Mouse (Mus musculus): ENCODE data around the gene Tmbim7.
"Not testable (repeated sequence)": the region's sequence is repeated elsewhere in the genome, so short reads cannot be mapped to it uniquely, and the experiment has no call there.

The Tmbim7 gene

GRCm38 (mm10) chr5:3650881-3651280 is at the start of gene Tmbim7:
Tmbim7 (plus strand) TSS chr5:3651181.
- Histone ChIP-seq H3K4me1 (replicated peaks; ENCODE audit: low read depth, low read length) (peaks cover 12% of the 10 kb centered on the region), H3K4me3 (replicated peaks; ENCODE audit: low read length) (no peak within 1 kb of the TSS), H3K36me3 (ENCODE audit: insufficient read depth, low read length) (no peaks in the 10 kb centered on the region), H3K27me3 (ENCODE audit: insufficient read depth, low read length) (no peaks in the 10 kb centered on the region), H3K9me3 (ENCODE audit: low read length) (peaks cover 22% of the 10 kb centered on the region)
- TF ChIP-seq CTCF (conservative IDR thresholded peaks at IDR 0.05; ENCODE audit: low read length) (no peak), NANOG (IDR thresholded peaks at IDR 0.05; ENCODE audit: borderline replicate concordance, low read length) (no peak)

GRCm38 (mm10) chr5:3607114-3607513 is 43.9 kb upstream of the Tmbim7 start:
- Histone ChIP-seq H3K9me3 (ENCODE audit: low read length) (no peaks in the 10 kb centered on the region), H3K36me3 (ENCODE audit: insufficient read depth, low read length) (peaks cover 55% of the 10 kb centered on the region), H3K4me3 (replicated peaks; ENCODE audit: low read length) (no peak overlapping the region), H3K4me1 (replicated peaks; ENCODE audit: low read depth, low read length) (no peaks in the 10 kb centered on the region), H3K27me3 (ENCODE audit: insufficient read depth, low read length) (no peaks in the 10 kb centered on the region)
- TF ChIP-seq NANOG (IDR thresholded peaks at IDR 0.05; ENCODE audit: borderline replicate concordance, low read length), result no peak
- TF ChIP-seq CTCF (conservative IDR thresholded peaks at IDR 0.05; ENCODE audit: low read length), result no peak
- no peak for TF ChIP-seq POU5F1 (IDR thresholded peaks at IDR 0.05; ENCODE audit: borderline replicate concordance, low read length)

GRCm38 (mm10) chr5:3609241-3609640 is 41.7 kb upstream of the Tmbim7 start:
- Histone ChIP-seq H3K4me1 (replicated peaks; ENCODE audit: low read depth, low read length) (no peaks in the 10 kb centered on the region), H3K36me3 (ENCODE audit: insufficient read depth, low read length) (peaks cover 56% of the 10 kb centered on the region), H3K4me3 (replicated peaks; ENCODE audit: low read length) (no peak overlapping the region), H3K9me3 (ENCODE audit: low read length) (no peaks in the 10 kb centered on the region), H3K27me3 (ENCODE audit: insufficient read depth, low read length) (no peaks in the 10 kb centered on the region)
- TF ChIP-seq POU5F1 (IDR thresholded peaks at IDR 0.05; ENCODE audit: borderline replicate concordance, low read length) (no peak), NANOG (IDR thresholded peaks at IDR 0.05; ENCODE audit: borderline replicate concordance, low read length) (no peak), CTCF (conservative IDR thresholded peaks at IDR 0.05; ENCODE audit: low read length) (no peak)

- H3K27me3 ChIP-seq (ENCODE audit: insufficient read depth, low read length); H3K4me1 ChIP-seq (replicated peaks; ENCODE audit: low read depth, low read length); H3K9me3 ChIP-seq (ENCODE audit: low read length); H3K4me3 ChIP-seq (replicated peaks; ENCODE audit: low read length): not testable (repeated sequence)
- peaks cover 46% of the 10 kb centered on the region for H3K36me3 ChIP-seq (ENCODE audit: insufficient read depth, low read length)
- 0 out of 2 replicates have a peak, but pooled peaks have one; percentile 16 for TF ChIP-seq CTCF (conservative IDR thresholded peaks at IDR 0.05; ENCODE audit: low read length)
These were observed 39.1 kb upstream of the Tmbim7 start for GRCm38 (mm10) chr5:3611835-3612234.

- peaks cover 3% of the 10 kb centered on the region; the same call in 1 of the 2 replicates for H3K9me3 ChIP-seq (ENCODE audit: low read length)
- H3K4me3 ChIP-seq (replicated peaks; ENCODE audit: low read length), result no peak overlapping the region
- no peaks in the 10 kb centered on the region for H3K27me3 ChIP-seq (ENCODE audit: insufficient read depth, low read length)
- peaks cover 15% of the 10 kb centered on the region for H3K4me1 ChIP-seq (replicated peaks; ENCODE audit: low read depth, low read length)
- TF ChIP-seq POU5F1 (IDR thresholded peaks at IDR 0.05; ENCODE audit: borderline replicate concordance, low read length) (no peak), NANOG (IDR thresholded peaks at IDR 0.05; ENCODE audit: borderline replicate concordance, low read length) (no peak), CTCF (conservative IDR thresholded peaks at IDR 0.05; ENCODE audit: low read length) (no peak)
- H3K36me3 ChIP-seq (ENCODE audit: insufficient read depth, low read length), result peaks cover 56% of the 10 kb centered on the region
These were observed 30.5 kb upstream of the Tmbim7 start for GRCm38 (mm10) chr5:3620486-3620885.

- peaks cover 48% of the 10 kb centered on the region for H3K36me3 ChIP-seq (ENCODE audit: insufficient read depth, low read length)
- no peak for TF ChIP-seq NANOG (IDR thresholded peaks at IDR 0.05; ENCODE audit: borderline replicate concordance, low read length)
- TF ChIP-seq POU5F1 (IDR thresholded peaks at IDR 0.05; ENCODE audit: borderline replicate concordance, low read length), result no peak
- no peak for TF ChIP-seq CTCF (conservative IDR thresholded peaks at IDR 0.05; ENCODE audit: low read length)
- H3K4me3 ChIP-seq (replicated peaks; ENCODE audit: low read length), result no peak overlapping the region
- peaks cover 1% of the 10 kb centered on the region; the same call in 1 of the 2 replicates for H3K9me3 ChIP-seq (ENCODE audit: low read length)
- peaks cover 12% of the 10 kb centered on the region; the same call in 1 of the 2 replicates for H3K4me1 ChIP-seq (replicated peaks; ENCODE audit: low read depth, low read length)
- H3K27me3 ChIP-seq (ENCODE audit: insufficient read depth, low read length), result no peaks in the 10 kb centered on the region
These were observed 20.9 kb upstream of the Tmbim7 start for GRCm38 (mm10) chr5:3630055-3630454.

GRCm38 (mm10) chr5:3631512-3632271 is 19.3 kb upstream of the Tmbim7 start:
- TF ChIP-seq NANOG (IDR thresholded peaks at IDR 0.05; ENCODE audit: borderline replicate concordance, low read length) (no peak), POU5F1 (IDR thresholded peaks at IDR 0.05; ENCODE audit: borderline replicate concordance, low read length) (no peak), CTCF (conservative IDR thresholded peaks at IDR 0.05; ENCODE audit: low read length) (no peak)
- no peaks in the 10 kb centered on the region for H3K27me3 ChIP-seq (ENCODE audit: insufficient read depth, low read length)

GRCm38 (mm10) chr5:3632285-3632684 is 18.7 kb upstream of the Tmbim7 start:
- H3K9me3 ChIP-seq (ENCODE audit: low read length), result no peaks in the 10 kb centered on the region
- TF ChIP-seq CTCF (conservative IDR thresholded peaks at IDR 0.05; ENCODE audit: low read length), result no peak
- no peak for TF ChIP-seq NANOG (IDR thresholded peaks at IDR 0.05; ENCODE audit: borderline replicate concordance, low read length)
- TF ChIP-seq POU5F1 (IDR thresholded peaks at IDR 0.05; ENCODE audit: borderline replicate concordance, low read length), result no peak
- H3K36me3 ChIP-seq (ENCODE audit: insufficient read depth, low read length), result peaks cover 48% of the 10 kb centered on the region
- H3K4me1 ChIP-seq (replicated peaks; ENCODE audit: low read depth, low read length), result peaks cover 12% of the 10 kb centered on the region; the same call in 1 of the 2 replicates
- H3K4me3 ChIP-seq (replicated peaks; ENCODE audit: low read length), result no peak overlapping the region
- H3K27me3 ChIP-seq (ENCODE audit: insufficient read depth, low read length), result no peaks in the 10 kb centered on the region

More at GRCm38 (mm10) chr5:3631512-3632271, 19.3 kb upstream of the Tmbim7 start:
- peaks cover 48% of the 10 kb centered on the region for H3K36me3 ChIP-seq (ENCODE audit: insufficient read depth, low read length)
- H3K4me3 ChIP-seq (replicated peaks; ENCODE audit: low read length), result no peak overlapping the region
- H3K9me3 ChIP-seq (ENCODE audit: low read length), result no peaks in the 10 kb centered on the region
- H3K4me1 ChIP-seq (replicated peaks; ENCODE audit: low read depth, low read length), result peaks cover 12% of the 10 kb centered on the region; the same call in 1 of the 2 replicates

Measured in E14TG2a.4 (cell line).